Mouse (Mus musculus) brain, embryonic 14.5 days (tissue): ENCODE results near the gene Zkscan17.

Experiments
- CTCF ChIP-seq: fragments of 200-500 bp; IDR thresholded peaks from 2 replicates; pipeline ENCODE4 v1.5.1; 2012; ENCODE audit warnings: inconsistent platforms, mild to moderate bottlenecking, moderate library complexity, borderline replicate concordance; ENCODE audit not compliant: insufficient read depth, insufficient read length; ENCODE audit errors: extremely low read depth
- POLR2A ChIP-seq: fragments of 200-500 bp; IDR thresholded peaks from 2 replicates; pipeline ENCODE4 v1.6.1; 2012; ENCODE audit warnings: mild to moderate bottlenecking, inconsistent platforms, borderline replicate concordance; ENCODE audit not compliant: poor library complexity, insufficient read depth, insufficient read length, severe bottlenecking; ENCODE audit errors: extremely low read depth

- TF ChIP-seq CTCF (no peak), POLR2A (no peak)
Measured at GRCm38 (mm10) chr11:59485641-59486040, 40.9 kb downstream of the Zkscan17 start.
